Mouse (Mus musculus) adrenal gland, postnatal 14 days (tissue): ENCODE data around the gene Rab12. TPM values are rescaled to one million over a fixed set of nuclear protein-coding genes. Genes with fewer than 3 reads are reported as not detected.

ENCODE experiments used
- DNase-seq: peaks from one replicate; pipeline ENCODE4 v3.0.0; 2021; ENCODE audit warnings: mixed read lengths
- total RNA-seq: library from RNA; stranded (reverse); gene quantifications from 2 replicates; pipeline ENCODE4 v1.2.3, GENCODE M21; 2021

Rab12 gene
- total RNA-seq, 1 experiment from 2014 or later, result 97.8 TPM

- peak; percentile 76 for DNase-seq
Observed at GRCm38 (mm10) chr17:66448421-66449405, 70.8 kb downstream of the Rab12 start.

- no peak for DNase-seq
Observed at GRCm38 (mm10) chr17:66447978-66448377, 71.6 kb downstream of the Rab12 start.

- no peak for DNase-seq
Observed at GRCm38 (mm10) chr17:66447007-66447312, 72.6 kb downstream of the Rab12 start.

GRCm38 (mm10) chr17:66446196-66447006, 73.1 kb downstream of the Rab12 start:
- no peak for DNase-seq

Other genes with a start within 250 kb of the Rab12 start
- gene Mtcl1, start 70.0 kb downstream of the Rab12 start, total RNA-seq, result 13.7 and 14.3 TPM in 2 replicates
- gene Themis3, start 74.9 kb upstream of the Rab12 start, total RNA-seq, result not detected in 2 replicates